Mouse (Mus musculus) lung, embryonic 14.5 days (tissue): ENCODE measurements around the gene Fam49a. TPM values are rescaled to one million over a fixed set of nuclear protein-coding genes. Genes with fewer than 3 reads are reported as not detected.

Source experiments
- ATAC-seq: fragments of 200-750 bp; cut with Nextera tagmentation; 2 replicates; pipeline ENCODE4 v1.8.0; 2017; ENCODE audit warnings: mild to moderate bottlenecking, moderate TSS enrichment, moderate library complexity; ENCODE audit not compliant: insufficient read depth
- DNase-seq: peaks from one replicate; pipeline ENCODE4 v3.0.0-alpha.2; 2015
- H3K27ac ChIP-seq: fragments of 300-500 bp; sonication (generic); 2 replicates; pipeline ENCODE4 v1.5.1; 2014; ENCODE audit warnings: low read depth, mild to moderate bottlenecking, moderate library complexity
- H3K27me3 ChIP-seq: fragments of 300-500 bp; sonication (generic); 2 replicates; pipeline ENCODE4 v1.6.1; 2014; ENCODE audit warnings: low read length, control low read depth; ENCODE audit not compliant: insufficient read depth
- H3K36me3 ChIP-seq: fragments of 300-500 bp; sonication (generic); 2 replicates; pipeline ENCODE4 v1.6.1; 2014; ENCODE audit warnings: control low read depth; ENCODE audit not compliant: insufficient read depth
- H3K4me1 ChIP-seq: fragments of 300-500 bp; sonication (generic); 2 replicates; pipeline ENCODE4 v1.6.1; 2014; ENCODE audit warnings: antibody characterized with exemption, control low read depth; ENCODE audit not compliant: insufficient read depth
- H3K4me2 ChIP-seq: fragments of 300-500 bp; sonication (generic); 2 replicates; pipeline ENCODE4 v1.6.1; 2014; ENCODE audit warnings: mild to moderate bottlenecking
- H3K4me3 ChIP-seq: fragments of 300-500 bp; sonication (generic); 2 replicates; pipeline ENCODE4 v1.5.1; 2014; ENCODE audit warnings: low read depth, low read length
- H3K9ac ChIP-seq: fragments of 300-500 bp; sonication (generic); 2 replicates; pipeline ENCODE4 v1.6.1; 2014
- H3K9me3 ChIP-seq: fragments of 300-500 bp; sonication (generic); 2 replicates; pipeline ENCODE4 v1.6.1; 2016; ENCODE audit warnings: low read depth, low read length, control low read depth
- CTCF ChIP-seq: IDR thresholded peaks from 2 replicates; pipeline ENCODE4 v1.5.1; 2016; ENCODE audit warnings: antibody characterized with exemption, low read depth
- WGBS: fragments of 180-500 bp; shearing (Covaris S2); extraction: QIAGEN DNeasy Blood & Tissue Kit; methylation state at CpG from one replicate; pipeline ENCODE4 v1.1.7; 2014; 5-methylcytosine and 5-hydroxymethylcytosine counted together
- polyA plus RNA-seq: library from polyadenylated mRNA; unstranded; fragments of >200 nt; fragmentation: Nextera tagmentation; extraction: Ambion mirVana; gene quantifications from 2 replicates; pipeline ENCODE4 v1.2.1, GENCODE M21; 2014

Fam49a gene
- polyA plus RNA-seq, 1 experiment from 2014 or later = 14.9 TPM

DNA sequence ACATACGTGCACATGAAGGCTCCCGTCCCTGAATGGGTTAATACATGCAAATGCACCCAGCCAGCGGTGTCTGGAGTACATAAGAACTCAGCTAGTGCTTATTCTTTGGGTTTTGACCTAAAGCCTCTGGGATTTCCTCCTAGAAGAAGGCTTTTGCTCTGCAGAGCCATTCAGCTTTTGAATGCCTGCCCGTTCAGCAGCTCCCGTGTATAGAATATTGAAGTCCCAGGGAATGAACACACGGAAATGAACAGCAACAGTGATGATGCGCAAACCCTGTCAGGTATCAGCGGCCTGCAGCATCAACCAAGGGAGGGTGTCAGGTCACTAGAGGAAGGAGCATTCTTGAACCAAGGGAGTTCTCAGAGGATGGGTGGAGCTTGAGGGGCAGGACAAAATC is 52.4 kb downstream of the Fam49a start:
- Histone ChIP-seq H3K9ac (no peak overlapping the region), H3K4me2 (no peak overlapping the region), H3K27me3 (no peaks in the 10 kb centered on the region), H3K9me3 (no peaks in the 10 kb centered on the region), H3K4me1 (peaks cover 10% of the 10 kb centered on the region), H3K27ac (no peak overlapping the region), H3K36me3 (no peaks in the 10 kb centered on the region), H3K4me3 (no peak overlapping the region)
- TF ChIP-seq CTCF = no peak
- ATAC-seq (no peak), DNase-seq (no peak)
- 72% methylated on average over 8 of the region's 8 CpGs for WGBS

DNA sequence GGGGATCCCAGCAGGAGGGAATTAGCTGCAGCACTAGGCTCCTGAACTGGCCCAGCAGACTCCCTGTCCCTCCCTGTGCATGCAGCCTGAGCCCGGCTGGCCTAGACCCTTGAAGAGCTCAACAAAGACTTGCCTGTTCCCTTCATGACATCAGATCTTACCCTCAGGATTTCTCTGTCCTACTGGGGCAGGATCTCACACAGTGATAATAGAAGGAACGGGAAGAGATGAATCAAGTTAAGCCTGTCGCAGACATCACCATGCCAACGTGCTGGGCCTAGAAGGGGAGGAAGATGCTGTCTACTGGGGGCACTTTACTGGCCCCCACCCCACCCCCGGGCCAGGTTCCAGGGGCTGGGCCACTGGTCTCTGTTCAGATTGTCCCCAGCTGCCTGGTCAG is 53.1 kb downstream of the Fam49a start:
- Histone ChIP-seq H3K4me2 (no peak overlapping the region), H3K9me3 (no peaks in the 10 kb centered on the region), H3K36me3 (no peaks in the 10 kb centered on the region), H3K27ac (no peak overlapping the region), H3K27me3 (no peaks in the 10 kb centered on the region), H3K9ac (no peak overlapping the region), H3K4me3 (no peak overlapping the region), H3K4me1 (peaks cover 10% of the 10 kb centered on the region)
- ATAC-seq = 0 out of 2 replicates have a peak, but pooled peaks have one; percentile 9
- 48% methylated on average over 5 of the region's 5 CpGs for WGBS
- TF ChIP-seq CTCF = no peak
- no peak for DNase-seq

DNA sequence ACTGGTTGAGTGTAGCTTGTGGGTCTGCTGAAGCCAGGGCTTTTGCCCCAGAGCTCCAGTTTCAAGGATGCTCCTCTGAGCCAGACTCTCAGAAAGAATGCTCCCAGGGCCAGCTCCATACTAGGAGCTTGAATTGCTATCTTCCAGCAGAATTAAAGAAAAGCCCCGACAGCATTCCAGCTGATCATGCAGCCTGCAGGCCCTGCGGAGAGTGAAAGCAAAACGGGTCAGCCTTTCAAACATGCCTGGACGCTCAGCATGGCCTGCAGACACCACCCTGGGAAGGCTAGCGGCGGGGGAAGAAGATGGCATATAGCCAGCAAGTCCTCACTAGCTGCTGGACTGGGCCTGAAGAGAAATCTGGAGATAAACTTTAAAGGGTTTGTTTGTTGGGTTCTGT is 55.0 kb downstream of the Fam49a start:
- 24% methylated on average over 6 of the region's 6 CpGs for WGBS
- H3K27me3 ChIP-seq = no peaks in the 10 kb centered on the region
- no peaks in the 10 kb centered on the region for H3K36me3 ChIP-seq
- no peak overlapping the region for H3K4me3 ChIP-seq
- peaks cover 10% of the 10 kb centered on the region for H3K4me1 ChIP-seq
- no peak overlapping the region; the same call in 1 of the 2 replicates for H3K4me2 ChIP-seq
- peak overlapping the region; percentile 61; the same call in 1 of the 2 replicates for H3K27ac ChIP-seq
- ATAC-seq (peak; percentile 85), DNase-seq (peak; percentile 89)
- H3K9me3 ChIP-seq = no peaks in the 10 kb centered on the region
- no peak overlapping the region for H3K9ac ChIP-seq
- no peak for TF ChIP-seq CTCF

DNA sequence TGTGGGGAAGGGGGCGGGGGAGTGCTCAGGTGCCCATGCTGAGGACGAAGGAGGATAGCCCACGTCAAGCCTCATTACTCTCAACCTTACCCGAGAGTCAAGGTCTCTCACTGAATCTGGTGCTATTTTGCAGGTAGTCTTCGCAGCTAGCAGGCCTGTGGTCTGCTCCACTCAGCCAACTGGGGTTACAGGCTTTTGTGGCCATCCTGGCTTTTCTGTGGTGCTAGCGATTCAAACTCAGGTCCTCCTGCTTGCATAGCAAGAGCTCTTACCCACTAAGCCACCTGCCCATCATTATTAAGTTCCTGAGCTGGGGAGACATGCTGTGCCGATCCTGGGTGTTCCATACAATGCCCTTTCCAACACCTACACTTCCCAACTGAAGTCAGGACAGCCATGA is 55.7 kb downstream of the Fam49a start:
- ATAC-seq = no peak
- TF ChIP-seq CTCF = no peak

DNA sequence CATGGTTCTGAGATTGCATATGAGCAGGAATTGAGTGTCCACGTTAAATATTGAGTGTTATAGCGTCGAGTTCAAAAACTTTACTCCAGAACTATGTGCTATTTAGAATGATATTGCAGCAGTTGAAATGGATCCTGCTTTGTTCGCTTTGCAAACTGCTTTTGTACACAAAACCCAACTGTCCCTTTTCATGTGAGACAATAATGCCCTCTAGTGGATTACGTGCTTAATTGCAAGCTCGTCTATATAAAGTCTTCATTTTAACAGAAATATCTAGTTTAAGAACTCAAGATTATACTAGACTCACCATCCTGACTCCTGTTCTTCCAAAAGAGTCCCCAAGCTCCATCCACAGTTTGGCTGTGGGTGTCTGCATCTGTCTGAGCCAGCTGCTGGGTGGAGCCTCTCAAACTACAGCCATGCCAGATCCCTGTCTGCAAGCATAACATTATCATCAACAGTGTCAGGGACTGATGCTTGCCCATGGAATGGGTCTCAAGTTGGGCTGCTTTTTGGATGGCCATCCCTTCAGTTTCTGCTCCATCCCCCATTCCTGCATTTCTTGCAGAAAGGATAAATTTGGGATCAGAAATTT is 56.3 kb downstream of the Fam49a start:
- peak; percentile 81 for TF ChIP-seq CTCF
- Histone ChIP-seq H3K9me3 (no peaks in the 10 kb centered on the region), H3K9ac (no peak overlapping the region), H3K36me3 (no peaks in the 10 kb centered on the region), H3K4me3 (no peak overlapping the region), H3K27ac (no peak overlapping the region), H3K4me2 (no peak overlapping the region), H3K4me1 (peaks cover 10% of the 10 kb centered on the region), H3K27me3 (no peaks in the 10 kb centered on the region)
- 4% methylated on average over 6 of the region's 6 CpGs for whole genome bisulfite sequencing
- ATAC-seq = no peak
- peak; percentile 91 for DNase-seq

More for the DNA sequence above, 55.7 kb downstream of the Fam49a start:
- no peak for DNase-seq
- no peak overlapping the region for H3K4me3 ChIP-seq
- no peaks in the 10 kb centered on the region for H3K36me3 ChIP-seq
- H3K9me3 ChIP-seq = no peaks in the 10 kb centered on the region
- H3K27ac ChIP-seq = peak overlapping the region; percentile 61; the same call in 1 of the 2 replicates
- 68% methylated on average over 7 of the region's 7 CpGs for WGBS
- peaks cover 10% of the 10 kb centered on the region for H3K4me1 ChIP-seq
- no peak overlapping the region for H3K9ac ChIP-seq
- H3K27me3 ChIP-seq = no peaks in the 10 kb centered on the region
- no peak overlapping the region for H3K4me2 ChIP-seq

DNA sequence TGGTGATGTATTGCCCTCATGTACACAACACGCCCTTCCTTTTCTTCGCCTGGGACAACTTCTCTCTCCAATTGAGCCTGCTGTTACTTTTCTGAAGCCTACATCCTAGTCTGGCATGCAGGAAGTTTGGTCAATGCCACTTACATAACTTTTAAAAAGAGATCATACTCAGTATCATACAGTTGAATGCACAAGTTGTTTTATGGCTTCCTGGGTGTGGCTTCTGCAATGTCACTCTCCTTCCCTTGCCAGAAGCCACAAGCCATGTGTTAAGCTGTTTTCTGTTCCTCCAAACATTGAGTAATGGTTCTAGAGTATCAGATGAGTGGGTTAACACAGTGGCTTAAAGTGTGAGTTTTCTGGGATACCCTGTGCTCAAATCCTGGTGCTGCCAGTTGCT is 58.8 kb downstream of the Fam49a start:
- TF ChIP-seq CTCF = no peak
- Histone ChIP-seq H3K4me3 (no peak overlapping the region), H3K9ac (no peak overlapping the region), H3K9me3 (no peaks in the 10 kb centered on the region), H3K27ac (no peak overlapping the region), H3K4me2 (no peak overlapping the region), H3K4me1 (peaks cover 10% of the 10 kb centered on the region), H3K36me3 (no peaks in the 10 kb centered on the region), H3K27me3 (no peaks in the 10 kb centered on the region)
- DNase-seq (no peak), ATAC-seq (no peak)
- 57% methylated on average over 2 of the region's 2 CpGs for WGBS

DNA sequence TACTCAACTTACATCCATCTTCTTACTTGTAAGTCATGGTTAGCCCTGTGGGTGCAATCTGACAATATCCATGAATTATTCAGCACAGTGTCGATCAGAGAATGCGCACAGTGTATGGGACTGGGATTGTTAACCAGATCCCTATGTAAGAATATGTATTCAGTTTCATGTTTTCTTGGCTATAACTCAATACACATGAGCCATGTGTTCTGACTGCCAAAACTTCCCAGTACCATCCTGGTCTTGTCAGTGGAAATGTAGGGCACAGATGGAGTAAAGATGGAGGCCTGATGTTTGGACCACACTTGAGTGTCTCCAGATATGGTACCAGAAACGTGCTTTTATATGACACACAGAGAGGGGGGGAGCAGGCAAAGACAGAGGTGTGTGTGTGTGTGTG is 59.2 kb downstream of the Fam49a start:
- Histone ChIP-seq H3K36me3 (no peaks in the 10 kb centered on the region), H3K27me3 (no peaks in the 10 kb centered on the region), H3K4me3 (no peak overlapping the region), H3K4me1 (peaks cover 10% of the 10 kb centered on the region), H3K9ac (no peak overlapping the region), H3K9me3 (no peaks in the 10 kb centered on the region), H3K27ac (no peak overlapping the region), H3K4me2 (no peak overlapping the region)
- ATAC-seq = no peak
- DNase-seq = no peak
- no peak for TF ChIP-seq CTCF
- WGBS = 79% methylated on average over 3 of the region's 3 CpGs
